Mouse (Mus musculus) liver, embryonic 14.5 days (tissue): ENCODE measurements around the gene Lingo3. TPM values are rescaled to one million over a fixed set of nuclear protein-coding genes. Genes with fewer than 3 reads are reported as not detected.

ENCODE experiments used
- ATAC-seq: fragments of 200-750 bp; cut with Nextera tagmentation; 2 replicates; pipeline ENCODE4 v1.8.0; 2017; ENCODE audit warnings: moderate number of reproducible peaks, mild to moderate bottlenecking, moderate library complexity; ENCODE audit not compliant: insufficient read depth
- DNase-seq, 3 experiments: peaks; one replicate each; pipeline ENCODE4 v3.0.0-alpha.2; 2012 to 2013; ENCODE audit warnings: low read depth in 3 of 3, low spot score in 3 of 3
- H3K27ac ChIP-seq: fragments of 300-500 bp; sonication (generic); 2 replicates; pipeline ENCODE4 v1.5.1; 2014; ENCODE audit warnings: moderate library complexity, mild to moderate bottlenecking, control low read depth, inconsistent platforms
- H3K27me3 ChIP-seq: fragments of 300-500 bp; sonication (generic); 2 replicates; pipeline ENCODE4 v1.6.1; 2014; ENCODE audit warnings: mild to moderate bottlenecking, low read length, moderate library complexity; ENCODE audit not compliant: control insufficient read depth, insufficient read depth
- H3K36me3 ChIP-seq: fragments of 300-500 bp; sonication (generic); replicated peaks from 2 replicates; pipeline ENCODE4 v1.6.1; 2014; ENCODE audit warnings: low read depth; ENCODE audit not compliant: control insufficient read depth, insufficient read depth
- H3K4me1 ChIP-seq, 2 experiments: fragments of 200-500 bp in 1 of 2; fragments of 300-500 bp in 1 of 2; sonication (generic) in 1 of 2; replicated peaks; 2 replicates each; pipeline ENCODE4 v1.6.1; 2012 to 2014; ENCODE audit warnings: antibody characterized with exemption in 1 of 2, inconsistent platforms in 1 of 2, low read length in 1 of 2; ENCODE audit not compliant: control insufficient read depth in 2 of 2, insufficient read depth in 2 of 2
- H3K4me2 ChIP-seq: fragments of 300-500 bp; sonication (generic); 2 replicates; pipeline ENCODE4 v1.6.1; 2014; ENCODE audit warnings: low read depth, mild to moderate bottlenecking, control low read depth, moderate library complexity
- H3K4me3 ChIP-seq, 2 experiments: fragments of 200-500 bp in 1 of 2; fragments of 300-500 bp in 1 of 2; sonication (generic) in 1 of 2; 2 replicates each; pipeline ENCODE4 v1.5.1; 2012 to 2014; ENCODE audit warnings: low read depth in 2 of 2, low read length in 2 of 2, mild to moderate bottlenecking in 2 of 2, control low read depth in 1 of 2, inconsistent platforms in 1 of 2, moderate library complexity in 1 of 2; ENCODE audit not compliant: insufficient read depth in 1 of 2
- H3K9ac ChIP-seq: fragments of 300-500 bp; sonication (generic); replicated peaks from 2 replicates; pipeline ENCODE4 v1.6.1; 2014; ENCODE audit warnings: mild to moderate bottlenecking, control low read depth, moderate library complexity
- H3K9me3 ChIP-seq: fragments of 300-500 bp; sonication (generic); 2 replicates; pipeline ENCODE4 v1.6.1; 2016; ENCODE audit warnings: low read length, mixed read lengths; ENCODE audit not compliant: control insufficient read depth
- CTCF ChIP-seq: IDR thresholded peaks from 2 replicates; pipeline ENCODE4 v1.5.1; 2016; ENCODE audit warnings: antibody characterized with exemption, low read depth, control low read depth
- EP300 ChIP-seq: IDR thresholded peaks from 2 replicates; pipeline ENCODE4 v1.6.1; 2016; ENCODE audit warnings: antibody characterized with exemption, low read depth
- WGBS: fragments of 180-500 bp; shearing (Covaris S2); extraction: QIAGEN DNeasy Blood & Tissue Kit; methylation state at CpG from one replicate; pipeline ENCODE4 v1.1.7; 2014; ENCODE audit not compliant: insufficient replicate concordance; 5-methylcytosine and 5-hydroxymethylcytosine counted together
- polyA plus RNA-seq, 2 experiments: library from polyadenylated mRNA; depleted of rRNA in 1 of 2; stranded (reverse) in 1 of 2; unstranded in 1 of 2; fragments of >200 nt; fragmentation: Nextera tagmentation in 1 of 2; extraction: Ambion mirVana in 1 of 2; gene quantifications; 2 replicates each; pipeline versions ENCODE4 v1.2.1 to v1.2.3; 2012 to 2014

The Lingo3 gene
- polyA plus RNA-seq, 2 experiments: 0.01 TPM; not detected in 1

DNA sequence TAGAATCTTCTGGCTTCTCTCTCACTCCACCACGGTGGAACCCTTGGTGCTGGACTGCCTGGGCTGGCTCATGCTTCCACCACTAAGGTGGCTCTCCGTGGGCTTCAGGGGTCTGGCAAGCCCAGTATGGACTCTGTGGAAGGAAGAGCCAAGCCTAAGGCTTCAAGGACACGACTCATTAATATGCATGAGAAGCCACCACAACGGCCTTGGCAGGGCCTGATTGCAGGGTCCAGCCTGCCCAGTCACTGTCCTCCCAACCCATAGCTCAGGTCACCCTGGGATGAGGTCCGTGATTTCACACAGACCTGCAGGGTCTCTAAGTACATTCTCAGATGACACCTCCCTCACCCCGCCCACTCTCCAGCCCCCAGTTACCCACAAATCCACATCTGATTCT lies 4.0 kb downstream of the Lingo3 start:
- 55% methylated on average over 6 of the region's 6 CpGs for whole genome bisulfite sequencing
- H3K9me3 ChIP-seq: no peaks in the 10 kb centered on the region
- H3K27me3 ChIP-seq: peaks cover 59% of the 10 kb centered on the region
- H3K4me3 ChIP-seq: no peak overlapping the region
- no peak for TF ChIP-seq EP300
- no peak for TF ChIP-seq CTCF
- H3K36me3 ChIP-seq: no peaks in the 10 kb centered on the region
- no peak overlapping the region for H3K27ac ChIP-seq
- no peaks in the 10 kb centered on the region for H3K4me1 ChIP-seq
- H3K4me2 ChIP-seq: no peak overlapping the region
- no peak overlapping the region for H3K9ac ChIP-seq
- DNase-seq: no peak
- no peak for ATAC-seq

DNA sequence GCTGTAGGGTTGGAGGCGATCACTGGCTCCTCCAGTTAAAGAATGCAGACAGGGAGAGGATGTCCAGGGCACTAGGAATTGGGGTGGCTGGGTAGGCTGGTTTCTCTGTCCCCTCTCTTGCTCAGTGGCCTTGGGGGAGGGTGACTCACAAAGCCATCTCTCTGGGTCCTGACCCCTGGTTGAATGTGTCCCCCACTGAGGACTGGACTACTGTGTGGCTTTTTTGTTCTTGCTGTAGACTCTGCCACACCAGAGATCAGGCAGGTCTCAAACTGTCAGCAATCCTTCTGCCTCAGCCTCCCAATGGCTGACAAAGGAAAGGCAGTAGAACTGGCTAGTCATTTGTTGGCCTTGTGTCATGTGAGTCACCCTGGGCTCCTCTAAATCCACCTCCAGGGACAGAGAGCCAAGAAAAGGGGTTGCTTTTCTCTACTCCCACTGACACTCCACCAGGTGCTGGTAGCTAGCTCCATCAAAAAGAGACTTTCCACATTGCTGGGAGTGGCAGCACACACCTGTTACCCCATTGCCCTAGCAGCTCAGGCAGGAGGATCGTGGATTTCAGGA lies 5.4 kb downstream of the Lingo3 start:
- 54% methylated on average over 2 of the region's 2 CpGs for WGBS
- Histone ChIP-seq H3K27ac (no peak overlapping the region), H3K4me2 (no peak overlapping the region), H3K4me1 (no peaks in the 10 kb centered on the region), H3K9ac (no peak overlapping the region), H3K4me3 (no peak overlapping the region), H3K27me3 (peaks cover 59% of the 10 kb centered on the region), H3K36me3 (no peaks in the 10 kb centered on the region), H3K9me3 (no peaks in the 10 kb centered on the region)
- no peak for TF ChIP-seq CTCF
- no peak for TF ChIP-seq EP300
- no peak for ATAC-seq
- DNase-seq: no peak

DNA sequence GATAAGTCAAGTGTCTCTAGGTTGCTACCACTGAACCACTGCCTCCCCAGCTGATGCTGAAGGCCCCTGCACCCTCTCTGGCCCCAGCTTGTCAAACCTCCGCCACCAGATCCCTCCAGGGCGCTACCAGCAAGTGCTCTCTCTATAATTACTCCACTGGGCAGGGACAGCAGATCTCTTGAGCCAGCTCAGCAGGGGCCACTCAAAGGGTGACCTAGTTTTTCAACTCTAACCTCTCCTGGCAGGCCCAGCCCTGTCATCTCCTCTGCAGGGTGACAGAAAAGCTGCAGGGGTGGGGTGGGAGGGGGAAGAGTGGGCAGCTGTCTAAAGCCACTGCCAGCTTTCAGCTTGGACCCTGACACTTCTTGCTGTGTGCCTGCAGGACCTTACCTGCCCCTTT lies 6.0 kb downstream of the Lingo3 start:
- H3K36me3 ChIP-seq: no peaks in the 10 kb centered on the region
- H3K9ac ChIP-seq: no peak overlapping the region
- no peak overlapping the region for H3K4me3 ChIP-seq
- DNase-seq (no peak), ATAC-seq (no peak)
- 42% methylated on average over 2 of the region's 2 CpGs for WGBS
- H3K4me1 ChIP-seq: no peaks in the 10 kb centered on the region
- H3K27me3 ChIP-seq: peaks cover 54% of the 10 kb centered on the region
- no peak overlapping the region for H3K27ac ChIP-seq
- no peaks in the 10 kb centered on the region for H3K9me3 ChIP-seq
- TF ChIP-seq EP300 (no peak), CTCF (no peak)
- no peak overlapping the region for H3K4me2 ChIP-seq

DNA sequence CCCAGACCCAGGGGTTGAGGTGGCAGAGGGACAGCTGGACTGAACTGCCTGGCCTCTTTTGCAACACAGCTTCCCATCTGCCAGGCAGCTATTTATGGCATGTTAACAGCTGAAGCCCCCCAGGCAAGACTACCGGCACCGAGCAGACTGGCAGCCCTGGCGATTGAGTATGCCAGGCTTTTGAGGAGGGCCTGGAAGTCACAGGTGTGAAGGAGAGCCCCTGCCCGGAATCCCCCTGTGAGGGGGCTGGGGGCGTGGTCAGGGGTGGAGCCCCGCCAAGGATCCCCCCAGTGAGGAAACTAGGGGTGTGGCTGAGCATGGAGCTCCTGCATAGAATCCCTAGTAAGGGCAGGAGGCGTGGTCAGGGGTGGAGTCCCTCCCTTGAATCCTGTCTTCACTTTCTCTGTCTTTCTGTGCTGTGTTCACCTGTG lies 6.9 kb downstream of the Lingo3 start:
- Histone ChIP-seq H3K27ac (no peak overlapping the region), H3K9ac (no peak overlapping the region), H3K27me3 (peaks cover 45% of the 10 kb centered on the region), H3K4me2 (no peak overlapping the region), H3K4me3 (no peak overlapping the region), H3K9me3 (no peaks in the 10 kb centered on the region), H3K4me1 (no peaks in the 10 kb centered on the region), H3K36me3 (no peaks in the 10 kb centered on the region)
- WGBS: 39% methylated on average over 7 of the region's 7 CpGs
- TF ChIP-seq CTCF (no peak), EP300 (no peak)
- ATAC-seq (no peak), DNase-seq (no peak)

DNA sequence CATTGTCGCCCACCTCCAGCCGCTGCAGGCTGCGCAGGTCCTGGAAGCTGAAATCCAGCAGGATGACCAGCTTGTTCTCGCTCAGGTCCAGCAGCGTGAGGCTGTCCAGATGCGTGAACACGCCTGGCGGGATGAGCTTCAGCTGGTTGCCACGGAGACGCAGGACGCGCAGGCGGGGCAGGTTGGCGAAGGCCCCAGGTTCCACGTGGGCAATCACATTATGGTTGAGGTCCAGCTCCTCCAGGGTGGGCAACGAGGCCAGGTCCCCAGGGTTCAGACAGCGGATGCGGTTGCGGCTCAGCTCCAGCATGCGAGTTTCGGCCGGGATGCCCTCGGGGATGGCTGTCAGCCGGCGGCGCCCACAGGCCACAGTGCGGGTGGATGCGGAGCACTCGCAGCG lies 8.2 kb downstream of the Lingo3 start:
- Histone ChIP-seq H3K4me3 (no peak overlapping the region), H3K27me3 (peaks cover 39% of the 10 kb centered on the region), H3K9ac (no peak overlapping the region), H3K4me1 (peaks cover 2 to 5% of the 10 kb centered on the region in 2 experiments), H3K4me2 (no peak overlapping the region), H3K36me3 (peaks cover under 1% of the 10 kb centered on the region; the same call in 1 of the 2 replicates), H3K9me3 (no peaks in the 10 kb centered on the region), H3K27ac (no peak overlapping the region)
- ATAC-seq: no peak
- DNase-seq: no peak
- TF ChIP-seq CTCF (no peak), EP300 (no peak)
- WGBS: 47% methylated on average over 30 of the region's 30 CpGs
